Mouse (Mus musculus): ENCODE data around the gene Tnxb.

- TF ChIP-seq CTCF (IDR thresholded peaks at IDR 0.05; ENCODE audit: extremely low read depth, insufficient read depth, insufficient read length, insufficient replicate concordance) (no peak), POLR2A (IDR thresholded peaks at IDR 0.05; ENCODE audit: low read depth, low read length) (no peak)
Measured at GRCm38 (mm10) chr17:34761471-34761870, 91.1 kb downstream of the Tnxb start.

Measured in spleen, adult 2 months (tissue).